Mouse (Mus musculus) heart, postnatal 36 days (tissue): ENCODE data around the gene Gm20388. TPM values are rescaled to one million over a fixed set of nuclear protein-coding genes. Genes with fewer than 3 reads are reported as not detected.

Experiments
- DNase-seq, 2 experiments: peaks; one replicate each; pipeline ENCODE4 v3.0.0; 2021 to 2022
- intact Hi-C: fragments of 180-260 bp; cut with DNase I; formaldehyde crosslinking; loops from one replicate; pipeline ENCODE4 v1.15.1; 2025
- total RNA-seq, 2 experiments: library from RNA; stranded (reverse); gene quantifications; 2 replicates each; pipeline ENCODE4 v1.2.3; 2021

Gm20388 gene
- total RNA-seq, 2 experiments from 2014 or later = 3.5 to 4.9 TPM

DNA sequence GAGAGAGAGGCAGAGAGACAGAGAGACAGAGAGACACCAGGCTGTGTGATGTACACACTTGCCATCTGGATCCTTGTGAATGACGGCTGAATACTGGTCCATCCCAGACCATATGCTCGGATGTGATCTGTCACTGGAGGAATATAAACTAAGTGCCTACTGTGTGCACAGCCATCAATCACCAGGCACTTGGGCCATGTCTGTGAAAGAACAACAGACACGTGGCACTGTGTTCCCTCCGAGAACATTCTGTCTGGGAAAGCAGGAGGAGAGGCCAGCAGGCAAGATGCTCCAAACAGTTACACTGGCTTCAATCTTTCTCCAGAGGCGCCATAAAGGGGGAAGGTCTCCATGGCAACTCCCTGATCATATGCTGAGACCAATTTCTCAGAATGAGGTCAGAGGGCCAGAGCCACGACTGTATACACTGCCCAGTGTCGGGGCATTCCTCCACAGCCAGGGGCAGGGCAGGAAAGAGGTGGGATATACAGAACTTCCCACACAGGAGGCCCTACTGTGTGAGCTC lies 269.9 kb downstream of the Gm20388 start:
- DNase-seq = no peak
- intact Hi-C loops = no loop called here

DNA sequence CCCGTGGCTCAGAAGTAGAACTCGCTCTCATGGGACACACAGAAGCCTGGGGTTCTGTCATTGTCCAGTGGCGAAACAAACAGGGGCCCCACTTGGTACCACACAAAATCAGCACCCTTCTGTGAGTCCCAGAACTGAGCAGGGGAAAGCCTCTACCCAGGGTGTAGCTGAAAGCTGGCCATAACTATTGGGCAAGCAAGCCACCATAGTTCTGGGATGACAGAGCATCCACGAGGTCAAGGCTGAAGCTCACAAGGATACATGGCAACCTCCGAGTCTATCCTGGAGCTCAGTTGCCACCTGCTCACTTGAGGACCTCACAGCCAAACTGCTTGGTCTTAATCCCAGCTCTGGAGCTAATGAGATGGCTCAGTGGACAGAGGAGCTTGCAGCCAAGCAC lies 270.6 kb downstream of the Gm20388 start:
- DNase-seq = no peak
- intact Hi-C loops = no loop called here

DNA sequence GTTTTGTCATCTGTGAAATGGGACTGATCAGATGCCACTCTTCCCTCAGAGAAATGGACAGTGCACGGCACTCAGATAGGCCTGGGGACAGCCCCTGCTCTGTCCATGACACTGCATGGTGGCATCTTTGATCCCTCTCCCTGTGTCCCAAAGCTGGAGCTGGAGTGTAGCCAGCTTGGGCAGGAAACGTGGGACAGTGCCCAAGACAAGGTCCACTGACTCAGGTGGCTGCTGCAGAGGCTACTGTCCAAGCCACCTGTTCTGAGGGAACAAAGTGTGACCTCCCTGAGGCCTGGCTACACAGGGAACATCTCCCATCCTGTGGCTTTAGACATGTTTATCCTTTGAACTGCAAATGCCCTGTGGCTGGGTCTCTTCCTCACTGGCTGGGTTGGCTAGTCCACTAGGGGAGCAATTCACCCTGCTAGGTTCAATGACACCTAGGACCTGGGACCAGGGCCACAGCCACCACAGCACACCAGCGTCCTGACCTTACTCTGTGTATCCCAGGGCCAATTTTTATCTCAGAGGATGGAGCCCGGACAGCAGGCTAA lies 271.3 kb downstream of the Gm20388 start:
- no peak for DNase-seq
- intact Hi-C loops = no loop called here

DNA sequence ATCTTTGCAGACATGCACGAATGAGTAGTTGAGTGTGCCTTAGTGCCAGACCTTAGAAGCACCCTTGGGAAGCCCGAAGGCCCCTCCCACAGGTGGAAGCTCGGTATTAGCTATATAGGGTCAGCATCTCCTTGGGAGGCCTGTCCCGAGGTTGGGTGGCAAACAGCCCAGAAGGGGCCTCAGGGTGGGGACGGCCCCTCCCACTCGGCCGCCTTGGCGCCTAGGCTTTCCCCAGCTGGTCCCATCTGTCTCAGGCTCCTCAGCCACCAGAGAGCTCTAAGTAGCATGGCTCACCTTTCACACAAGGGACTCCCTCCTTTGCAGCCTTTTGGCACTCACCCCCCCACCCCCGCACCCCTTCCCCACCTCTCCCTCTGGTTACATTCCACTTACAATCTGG lies 273.7 kb downstream of the Gm20388 start:
- DNase-seq = no peak
- intact Hi-C loops = no loop called here

DNA sequence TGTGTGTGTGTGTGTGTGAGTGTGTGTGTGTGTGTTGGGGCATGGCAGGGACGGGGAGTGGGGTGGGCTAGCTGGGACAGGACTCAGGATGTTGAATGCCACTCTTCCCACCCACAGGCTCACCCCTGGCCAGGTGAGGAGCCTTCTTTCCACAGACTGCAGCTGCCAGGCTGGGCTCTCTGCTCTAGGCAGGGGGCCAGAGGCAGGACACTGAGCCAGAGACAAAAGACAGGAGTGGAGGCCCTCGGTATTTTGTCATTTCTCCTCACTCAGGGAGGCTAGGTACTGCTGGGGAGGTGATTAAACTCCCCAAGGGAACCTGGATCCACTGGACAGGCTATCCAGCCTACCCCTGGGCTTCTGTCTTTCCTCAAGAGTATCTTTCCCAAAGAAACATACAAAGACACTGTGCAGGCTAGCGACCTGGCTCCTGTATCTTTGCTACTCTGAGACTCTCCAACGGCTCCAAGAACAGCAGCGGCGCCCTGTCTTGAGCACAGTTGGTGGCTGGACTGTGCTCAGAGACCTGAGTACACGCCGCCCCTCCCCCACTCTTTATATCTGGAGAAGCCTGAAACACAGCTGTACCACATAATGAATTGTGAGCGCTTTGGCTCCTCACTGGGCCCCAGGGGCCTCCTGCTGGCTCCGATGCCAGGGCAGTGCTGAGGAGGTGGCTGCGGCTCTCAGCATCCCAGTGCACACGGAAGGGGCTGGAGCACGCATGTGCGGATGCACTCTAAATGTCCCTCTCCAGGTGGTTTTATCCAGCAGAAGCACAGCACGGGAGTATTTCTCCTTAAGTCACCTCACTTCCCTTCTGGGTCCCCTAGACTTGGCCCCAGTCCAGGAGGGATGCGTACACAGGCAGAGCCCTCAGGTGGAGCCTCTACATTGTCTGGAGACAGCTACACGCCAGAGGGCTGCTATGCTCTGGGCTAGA lies 274.5 kb downstream of the Gm20388 start:
- peak; percentile 52 to 64 for DNase-seq
- intact Hi-C loops = no loop called here

DNA sequence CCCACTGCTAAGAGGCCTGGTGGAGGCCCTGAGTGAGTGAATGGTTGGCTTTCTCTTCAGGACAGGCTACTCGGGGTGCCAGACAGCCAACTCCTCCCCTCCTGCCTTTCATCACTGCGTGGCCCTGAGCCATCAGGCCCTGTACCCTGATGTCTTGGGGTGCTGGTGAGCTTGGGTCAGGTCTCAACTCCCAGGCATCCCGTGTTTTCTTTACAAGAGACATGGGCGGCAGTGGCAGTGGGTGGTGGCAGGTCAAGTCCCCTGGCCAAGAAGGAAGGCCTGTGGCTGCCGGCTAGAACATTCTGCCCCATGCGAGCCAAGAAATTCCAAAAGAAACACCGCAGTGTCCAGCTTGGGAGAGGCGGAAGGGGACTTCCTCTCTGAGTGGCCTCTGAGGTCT lies 275.8 kb downstream of the Gm20388 start:
- intact Hi-C loops = no loop called here
- peak; percentile 72 to 76 for DNase-seq

DNA sequence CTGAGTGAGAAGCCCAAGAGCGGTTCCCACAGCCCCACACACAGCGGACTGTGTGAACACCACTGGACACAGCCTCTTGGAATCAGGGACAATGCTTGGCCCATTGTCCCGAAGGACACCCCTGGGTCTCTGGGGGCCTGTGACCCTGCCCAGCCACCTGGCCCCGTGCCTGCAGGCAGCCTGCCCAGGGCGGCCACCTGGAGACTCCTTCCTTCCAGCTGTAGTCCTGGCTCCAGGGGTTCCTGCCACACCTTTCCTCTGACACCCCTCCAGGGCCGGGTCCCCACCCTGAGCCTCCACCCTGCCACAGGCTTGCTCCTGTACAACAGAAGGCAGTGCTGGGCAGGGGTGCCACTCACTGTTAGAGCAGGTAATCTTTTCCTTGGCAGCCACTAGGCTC lies 277.9 kb downstream of the Gm20388 start:
- intact Hi-C loops = no loop called here
- peak; percentile 81 to 85 for DNase-seq

DNA sequence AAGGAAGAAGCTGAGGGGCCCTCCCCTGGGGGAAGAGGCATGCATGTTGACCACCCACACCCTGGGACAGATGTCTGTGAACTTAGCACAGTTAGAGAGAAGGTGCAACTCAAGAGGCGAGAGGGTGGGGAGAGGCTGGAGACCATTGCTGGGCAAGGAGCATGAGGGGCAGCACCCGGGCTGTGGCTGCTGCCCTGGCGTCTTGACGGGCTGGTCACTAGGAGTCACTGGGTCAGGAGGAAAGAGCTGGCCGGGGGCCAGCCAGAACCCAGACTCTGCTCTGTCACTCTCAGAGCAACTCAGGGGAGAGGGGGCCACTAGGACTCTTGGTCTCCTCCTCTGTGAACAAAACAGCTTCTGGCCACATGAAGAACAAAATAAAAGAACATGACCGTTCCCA lies 278.8 kb downstream of the Gm20388 start:
- intact Hi-C loops = no loop called here
- DNase-seq = no peak

DNA sequence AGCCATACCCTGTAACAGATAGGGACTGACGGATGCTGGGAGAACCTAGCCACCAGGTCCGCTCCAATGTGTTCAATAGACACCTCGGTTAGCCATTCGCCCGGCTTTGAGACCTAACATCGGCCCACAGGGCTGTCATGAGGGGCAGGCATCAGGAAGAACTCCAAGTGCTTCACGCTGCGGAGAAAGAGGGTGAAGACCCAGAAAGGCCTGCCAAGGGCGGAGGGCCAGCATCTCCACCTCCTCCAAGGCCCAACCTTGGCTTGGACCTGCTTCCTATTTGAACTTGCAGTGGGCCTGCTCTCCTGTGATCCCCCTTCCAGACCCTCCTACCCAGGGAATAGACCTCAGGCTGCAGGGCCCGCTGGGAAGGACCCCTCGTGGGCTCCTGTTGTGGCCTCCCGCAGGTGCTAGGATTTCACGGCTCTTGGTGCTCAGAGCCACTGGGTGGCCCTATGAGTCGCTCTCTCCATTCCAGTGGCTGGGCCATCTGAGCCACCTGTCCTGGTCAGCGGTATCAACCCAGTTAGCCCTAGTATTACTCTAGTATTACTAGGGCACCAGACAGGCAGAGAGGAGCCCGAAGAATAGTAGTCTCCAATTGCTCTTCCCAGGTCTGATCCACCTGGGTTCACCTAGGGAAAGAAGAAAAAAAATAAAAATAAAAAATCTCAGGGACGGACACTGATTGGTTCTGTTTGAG lies 279.6 kb downstream of the Gm20388 start:
- DNase-seq = no peak
- intact Hi-C loops = no loop called here

DNA sequence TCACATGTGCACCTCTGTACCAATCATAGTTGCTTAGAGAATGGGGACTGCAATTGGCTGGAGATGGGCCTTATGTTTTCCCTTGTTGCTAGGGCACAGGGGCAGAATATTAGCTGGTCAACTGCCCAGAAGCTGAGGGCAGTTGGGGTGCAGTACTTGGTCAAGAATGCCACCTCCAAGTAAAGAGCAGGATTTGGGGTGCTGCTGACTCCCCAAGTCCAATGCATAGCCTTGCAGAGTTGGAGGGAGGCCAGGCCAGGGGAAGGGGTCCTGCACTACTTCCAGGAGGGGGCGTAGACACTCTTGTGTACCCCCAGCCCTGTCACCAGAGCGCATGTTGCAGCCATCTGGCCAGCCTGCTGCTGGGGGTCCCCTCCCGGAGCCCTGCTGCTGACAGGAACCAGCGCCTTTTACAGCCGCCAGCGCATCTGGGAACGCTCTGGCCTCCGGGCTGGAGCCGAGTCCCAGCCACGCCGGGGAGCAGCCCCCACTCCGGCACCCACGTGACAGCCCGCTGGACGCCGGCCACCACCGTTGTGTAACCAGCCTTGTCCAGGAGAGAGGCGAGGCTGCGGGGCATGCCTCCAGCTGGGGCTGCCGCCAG lies 280.3 kb downstream of the Gm20388 start:
- intact Hi-C loops = no loop called here
- DNase-seq = peak; percentile 97

DNA sequence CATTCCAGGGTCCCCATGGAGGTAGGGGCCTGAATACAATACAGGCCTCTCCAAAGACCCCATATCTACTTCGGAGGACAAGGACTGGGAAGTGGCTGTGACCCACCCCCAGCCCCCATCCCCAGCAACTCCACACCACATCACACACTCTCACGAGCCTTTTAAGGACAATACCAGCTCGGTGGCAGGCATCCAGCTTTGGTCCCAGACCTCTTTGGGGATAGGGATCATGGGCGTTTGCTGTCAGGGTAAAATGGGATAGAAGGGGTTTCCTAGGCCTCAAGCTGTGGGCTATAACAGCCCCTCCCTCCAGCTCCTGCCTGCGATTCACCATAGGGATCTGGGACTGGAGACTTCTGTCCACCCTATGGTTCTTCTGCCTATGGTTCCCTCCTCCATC lies 281.0 kb downstream of the Gm20388 start:
- DNase-seq = no peak
- intact Hi-C loops = no loop called here

DNA sequence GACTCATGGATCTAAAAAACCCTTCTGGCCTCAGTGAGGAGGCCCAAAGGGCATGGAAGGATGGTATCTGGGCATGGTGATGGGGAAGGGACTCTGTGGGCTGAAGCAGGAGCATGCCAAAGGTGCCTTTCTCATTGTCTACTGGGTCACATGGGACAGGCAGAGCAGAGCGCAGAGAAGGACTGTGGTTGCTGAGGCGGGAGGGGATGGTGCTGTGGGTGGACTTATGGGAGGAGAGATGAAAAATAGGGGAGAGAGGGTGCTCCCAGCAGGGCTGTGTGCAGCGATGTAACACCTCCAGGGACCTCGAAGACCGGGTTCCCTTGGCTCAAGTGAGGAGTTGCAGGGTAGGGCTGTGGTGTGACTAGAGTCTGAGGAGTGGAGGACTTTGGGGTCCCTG lies 281.5 kb downstream of the Gm20388 start:
- DNase-seq = no peak
- intact Hi-C loops = no loop called here

DNA sequence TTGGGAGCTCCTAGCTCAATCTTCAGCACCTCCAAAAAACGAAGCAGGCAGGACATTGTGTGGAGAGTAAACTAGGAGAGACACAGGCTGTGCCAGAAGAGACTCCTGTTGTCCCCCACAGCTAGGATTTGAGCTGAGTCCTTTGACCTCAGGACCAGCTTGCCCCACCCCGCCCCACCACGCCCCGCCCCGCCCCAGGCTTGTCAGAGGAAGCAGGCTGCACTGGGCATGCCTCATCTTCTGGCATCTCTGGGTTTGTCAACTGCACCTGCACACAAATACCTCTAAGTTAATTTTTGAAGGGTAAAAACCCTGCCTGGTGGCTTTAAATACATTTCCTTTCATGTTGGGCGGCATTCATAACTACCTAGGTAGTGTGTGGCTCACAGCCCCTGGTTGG lies 290.7 kb downstream of the Gm20388 start:
- intact Hi-C loops = no loop called here
- DNase-seq = no peak

DNA sequence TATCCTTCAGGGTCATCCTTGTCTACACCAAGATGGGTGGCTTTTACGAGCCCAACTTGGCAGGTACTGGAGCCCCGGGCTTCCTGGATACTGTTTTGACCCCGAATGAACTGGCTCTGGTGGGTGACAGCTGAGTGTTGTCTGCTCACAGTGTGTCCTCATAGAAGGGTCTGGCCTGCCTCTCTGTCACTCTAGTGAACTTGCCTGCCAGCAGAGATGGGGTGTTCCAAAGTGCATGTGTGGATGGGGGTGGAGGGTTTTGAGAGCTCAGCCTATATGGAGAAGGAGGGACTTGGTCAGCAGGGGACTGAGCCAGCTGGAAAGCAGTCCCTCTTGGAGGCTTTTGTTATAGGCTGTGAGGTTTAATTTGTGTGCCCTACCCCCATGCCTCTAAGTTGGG lies 291.9 kb downstream of the Gm20388 start:
- intact Hi-C loops = no loop called here
- DNase-seq = peak in 1 of 2 experiments; percentile 4

DNA sequence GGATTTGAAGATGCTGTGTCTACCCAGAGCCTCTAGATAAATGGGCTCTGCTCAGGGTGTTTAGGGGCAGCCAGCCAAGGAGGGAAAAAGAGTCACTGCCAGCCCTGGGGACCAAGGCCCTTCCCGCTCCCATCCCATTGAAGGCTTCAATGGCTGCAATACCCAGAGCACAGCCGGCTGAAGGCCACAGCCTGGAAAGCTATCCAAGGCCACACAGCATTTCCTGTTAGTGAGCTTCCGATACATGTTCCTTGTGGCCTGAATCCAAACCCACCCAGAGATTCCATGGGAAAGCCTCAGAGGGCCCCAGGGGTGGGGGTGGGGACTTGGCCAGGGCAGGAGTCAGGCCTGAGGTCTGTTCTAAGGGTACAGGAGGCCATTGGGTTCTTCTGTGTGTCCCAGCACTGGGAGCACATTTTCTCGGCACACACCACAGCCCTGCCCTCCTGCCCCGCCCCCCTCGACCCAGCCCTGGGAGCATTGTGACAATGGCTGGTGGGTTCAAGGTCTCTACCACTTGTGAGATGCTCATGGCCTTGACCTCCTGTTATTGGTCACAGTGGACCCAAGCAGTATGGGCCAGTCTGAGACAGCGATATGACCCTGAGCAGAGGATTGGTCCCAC lies 294.2 kb downstream of the Gm20388 start:
- DNase-seq = peak; percentile 53 to 69
- intact Hi-C loops = no loop called here

DNA sequence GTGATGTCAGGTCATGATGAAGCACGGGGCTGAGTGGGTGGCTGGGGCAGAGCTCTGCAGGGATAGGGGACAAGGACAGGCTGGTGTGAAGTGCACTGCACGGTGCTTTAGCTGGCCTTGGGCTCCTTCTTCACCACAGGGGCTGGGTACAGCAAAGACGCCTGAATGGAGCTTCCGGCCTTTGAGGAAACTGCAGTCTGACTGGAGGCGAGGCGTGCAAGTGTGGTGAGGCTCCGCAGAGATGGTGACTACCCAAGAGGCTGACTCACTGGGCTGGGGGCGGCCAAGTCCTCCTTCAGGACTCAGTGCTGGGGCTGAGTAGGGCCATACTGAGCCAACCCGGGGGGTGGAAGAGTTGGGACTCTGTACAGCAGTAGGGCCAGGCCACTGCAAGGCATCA lies 295.3 kb downstream of the Gm20388 start:
- DNase-seq = peak in 1 of 2 experiments; percentile 7
- intact Hi-C loops = no loop called here

DNA sequence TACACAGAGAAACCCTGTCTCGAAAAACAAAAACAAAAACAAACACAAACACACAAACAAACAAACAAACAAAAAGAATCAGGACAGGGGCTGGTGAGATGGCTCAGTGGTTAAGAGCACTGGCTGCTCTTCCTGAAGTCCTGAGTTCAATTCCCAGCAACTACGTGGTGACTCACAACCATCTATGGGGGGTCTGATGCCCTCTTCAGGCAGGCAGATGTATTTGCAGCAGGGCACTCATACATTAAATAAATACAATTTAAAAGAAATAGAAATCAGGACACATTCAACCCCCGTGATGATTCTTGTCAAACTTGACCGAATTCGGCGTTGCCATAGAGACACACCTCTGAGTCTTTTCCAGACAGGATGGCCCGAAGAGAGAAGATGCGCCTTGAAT lies 296.7 kb downstream of the Gm20388 start:
- intact Hi-C loops = loop anchor here (1.0 kb wide), 1 partner anchor 28 kb away; no protein-coding TSS in a partner anchor

DNA sequence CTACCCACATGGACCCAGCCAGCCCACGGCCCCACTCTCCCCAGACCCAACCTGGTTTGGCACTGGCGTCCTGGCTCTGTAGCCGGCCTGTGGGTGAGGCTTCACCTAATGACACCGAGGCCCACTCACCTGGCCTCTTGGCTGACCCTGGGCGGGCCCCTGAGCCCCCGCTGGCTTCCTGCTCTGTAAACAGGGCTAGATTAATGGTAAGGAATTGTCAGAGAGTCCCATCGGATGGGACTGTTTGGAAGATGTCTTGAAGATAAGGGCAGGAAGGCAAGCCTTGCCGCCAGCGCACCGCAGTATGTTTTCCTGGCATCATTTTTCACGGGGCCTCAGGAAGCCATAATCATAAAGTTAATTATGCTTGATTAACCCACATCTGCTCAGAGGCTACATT lies 297.5 kb downstream of the Gm20388 start:
- DNase-seq = no peak
- intact Hi-C loops = no loop called here

More for the DNA sequence above, 296.7 kb downstream of the Gm20388 start:
- no peak for DNase-seq

DNA sequence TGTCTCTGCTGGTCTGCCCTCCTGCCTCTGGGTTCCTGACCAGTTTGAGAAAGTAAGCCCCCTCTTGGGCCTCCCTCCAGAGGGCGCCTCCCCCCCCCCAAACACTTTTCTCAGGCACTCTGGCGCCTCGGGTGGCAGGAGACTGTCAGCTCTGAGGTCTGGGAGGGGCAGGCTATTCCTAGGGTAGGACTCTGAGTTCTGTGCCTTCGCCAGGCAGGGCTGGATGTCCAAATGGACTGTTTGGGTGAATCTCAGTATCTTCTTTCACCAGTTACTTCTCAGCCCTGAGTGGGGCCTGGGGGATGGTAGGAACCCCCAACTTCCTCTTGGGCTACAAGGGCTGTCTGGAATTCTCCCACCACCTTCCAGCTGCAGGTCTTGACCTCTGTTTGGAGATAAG lies 300.7 kb downstream of the Gm20388 start:
- peak in 1 of 2 experiments; percentile 25 for DNase-seq
- intact Hi-C loops = no loop called here

DNA sequence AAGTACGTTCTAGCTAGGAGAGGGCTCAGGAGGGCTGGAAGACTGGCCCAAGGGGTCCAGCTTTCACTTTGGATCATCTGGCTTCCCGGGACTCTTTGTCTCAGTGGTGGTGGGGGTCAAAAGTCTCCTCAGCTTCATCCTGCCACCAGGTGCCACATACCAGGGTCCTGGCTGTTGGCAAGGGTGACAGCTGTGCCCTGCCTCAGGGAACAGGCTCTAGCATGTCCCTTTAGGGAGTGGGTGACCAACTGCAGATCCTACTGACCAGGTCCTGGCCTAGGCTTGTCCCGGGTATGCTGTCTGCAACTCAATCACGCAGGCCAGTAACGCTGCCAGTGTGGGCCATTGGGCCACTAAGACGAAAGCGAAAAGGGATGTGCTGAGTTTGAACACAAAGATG lies 302.0 kb downstream of the Gm20388 start:
- intact Hi-C loops = no loop called here

More for the DNA sequence above, 302.0 kb downstream of the Gm20388 start:
- DNase-seq = no peak
